Mouse (Mus musculus): Measurements from ENCODE around the gene Gpat3. TPM values are rescaled to one million over a fixed set of nuclear protein-coding genes. Genes with fewer than 3 reads are reported as not detected.

The Gpat3 gene
- total RNA-seq, 1 experiment from 2014 or later, result not detected

GRCm38 (mm10) chr5:100856552-100856951, 11.0 kb downstream of the Gpat3 start:
- no peak for ATAC-seq (replicated peaks; ENCODE audit: low read depth, poor library complexity, severe bottlenecking)

GRCm38 (mm10) chr5:100860417-100861053, 15.0 kb downstream of the Gpat3 start:
- ATAC-seq (replicated peaks; ENCODE audit: low read depth, poor library complexity, severe bottlenecking), result peak; percentile 90

- ATAC-seq (replicated peaks; ENCODE audit: low read depth, poor library complexity, severe bottlenecking), result no peak
Measured at GRCm38 (mm10) chr5:100861140-100861539, 15.6 kb downstream of the Gpat3 start.

DNA sequence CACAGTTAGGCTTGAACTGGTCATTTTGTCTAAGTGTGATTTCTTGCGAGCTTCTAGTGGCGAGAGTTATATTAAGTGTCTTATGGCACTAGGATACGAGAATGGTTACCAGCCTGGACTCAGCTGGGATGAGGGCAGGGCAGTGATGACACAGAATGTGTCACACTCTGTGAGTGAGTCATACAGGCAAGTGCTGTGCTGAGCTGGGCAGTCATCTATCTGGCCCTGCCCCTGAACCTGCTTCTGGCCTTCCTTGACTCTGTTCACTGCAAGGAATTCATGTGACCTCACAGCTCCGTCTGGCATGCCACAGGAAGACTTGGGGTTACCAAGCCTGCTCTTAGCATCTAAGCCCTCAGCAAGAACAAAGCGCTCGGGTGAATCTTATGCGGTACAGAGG, 16.3 kb downstream of the Gpat3 start:
- ATAC-seq (replicated peaks; ENCODE audit: low read depth, poor library complexity, severe bottlenecking), result no peak

- ATAC-seq (replicated peaks; ENCODE audit: low read depth, poor library complexity, severe bottlenecking), result no peak
Measured at GRCm38 (mm10) chr5:100863091-100863490, 17.6 kb downstream of the Gpat3 start.

DNA sequence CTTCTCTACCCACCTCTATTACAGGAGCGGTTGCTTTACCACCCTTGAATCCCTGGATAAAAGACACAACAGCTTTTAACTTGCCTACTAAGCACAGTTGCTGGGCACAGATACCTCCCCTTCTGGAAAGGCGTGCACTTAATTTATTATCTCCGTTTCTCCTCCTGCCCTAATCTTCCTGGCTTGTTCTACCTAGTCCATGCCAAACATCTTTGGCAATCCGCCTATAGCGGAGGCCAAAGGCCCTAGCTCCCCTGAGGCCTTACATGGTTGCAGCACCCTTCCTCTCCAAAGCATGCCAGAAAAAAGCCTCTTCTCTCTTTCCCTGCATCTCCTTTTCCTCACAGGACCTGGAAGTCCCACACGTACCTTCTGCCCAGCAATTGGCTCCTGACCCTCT, 18.9 kb downstream of the Gpat3 start:
- ATAC-seq (replicated peaks; ENCODE audit: low read depth, poor library complexity, severe bottlenecking), result no peak

DNA sequence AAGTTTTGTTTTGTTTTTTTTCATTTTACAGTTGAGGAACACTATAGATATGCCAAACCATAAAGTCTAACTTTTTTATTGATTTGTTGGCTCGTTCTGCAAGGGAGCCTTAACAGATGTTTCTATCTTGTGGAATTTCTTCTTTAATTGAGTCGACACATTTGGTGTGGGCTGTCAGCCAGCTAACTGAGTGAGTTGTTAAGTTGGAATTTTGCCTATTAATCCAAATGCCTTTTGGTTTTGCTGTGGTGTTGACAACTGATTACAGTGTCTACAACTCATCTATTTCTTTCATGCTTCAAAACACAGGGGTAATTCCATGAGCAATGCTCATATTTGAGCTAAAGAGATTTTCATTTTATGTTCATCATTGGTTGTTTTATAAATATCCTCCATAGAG, 20.7 kb downstream of the Gpat3 start:
- no peak for ATAC-seq (replicated peaks; ENCODE audit: low read depth, poor library complexity, severe bottlenecking)

- ATAC-seq (replicated peaks; ENCODE audit: low read depth, poor library complexity, severe bottlenecking), result no peak
Measured at GRCm38 (mm10) chr5:100869197-100869895, 23.8 kb downstream of the Gpat3 start.

GRCm38 (mm10) chr5:100871987-100872386, 26.5 kb downstream of the Gpat3 start:
- ATAC-seq (replicated peaks; ENCODE audit: low read depth, poor library complexity, severe bottlenecking), result peak; percentile 100

DNA sequence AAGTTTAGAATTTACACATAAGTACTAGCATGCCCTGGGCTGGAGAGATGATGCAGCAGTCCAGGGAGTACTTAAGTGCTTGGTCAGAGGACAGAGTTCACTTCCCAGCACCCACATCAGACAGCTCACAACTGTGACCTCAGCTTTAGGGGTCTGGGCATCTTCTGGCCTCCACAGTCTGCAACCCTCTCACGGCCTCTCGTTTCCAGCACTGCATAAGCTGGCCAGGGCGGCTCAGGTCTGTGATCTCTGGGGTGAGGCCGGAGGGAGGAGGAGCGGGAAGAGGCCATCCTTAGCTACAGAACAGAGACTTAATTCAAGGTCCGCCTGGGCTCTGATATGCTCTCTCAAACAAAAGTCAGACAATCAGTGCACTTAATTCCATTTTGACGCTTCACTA, 29.2 kb downstream of the Gpat3 start:
- ATAC-seq (replicated peaks; ENCODE audit: low read depth, poor library complexity, severe bottlenecking), result no peak

- ATAC-seq (replicated peaks; ENCODE audit: low read depth, poor library complexity, severe bottlenecking), result no peak
Measured at GRCm38 (mm10) chr5:100875180-100875579, 29.7 kb downstream of the Gpat3 start.

GRCm38 (mm10) chr5:100877021-100877420, 31.5 kb downstream of the Gpat3 start:
- ATAC-seq (replicated peaks; ENCODE audit: low read depth, poor library complexity, severe bottlenecking), result no peak

DNA sequence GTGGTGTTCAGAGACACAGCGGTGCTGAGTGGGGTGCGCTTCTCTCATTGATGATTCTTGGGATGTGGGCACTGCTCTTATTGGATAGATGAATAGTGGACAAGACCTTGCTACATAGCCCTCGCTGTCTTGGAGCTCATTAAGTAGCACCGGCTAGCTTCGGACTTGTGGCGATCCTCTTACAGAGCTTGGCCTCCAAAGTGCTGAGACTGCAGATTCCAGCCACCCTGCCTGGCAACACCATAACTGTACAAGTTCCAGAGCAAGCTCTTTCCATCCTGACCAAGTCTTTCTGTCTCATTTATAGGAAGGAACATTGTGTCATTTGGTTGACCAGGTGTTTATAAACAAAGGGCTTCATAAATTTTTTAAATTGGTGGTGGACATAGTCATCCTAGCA, 39.7 kb downstream of the Gpat3 start:
- no peak for ATAC-seq (replicated peaks; ENCODE audit: low read depth, poor library complexity, severe bottlenecking)

- peak; percentile 89 for ATAC-seq (replicated peaks; ENCODE audit: low read depth, poor library complexity, severe bottlenecking)
Measured at GRCm38 (mm10) chr5:100886331-100886988, 40.9 kb downstream of the Gpat3 start.

- ATAC-seq (replicated peaks; ENCODE audit: low read depth, poor library complexity, severe bottlenecking), result no peak
Measured at GRCm38 (mm10) chr5:100896199-100896598, 50.7 kb downstream of the Gpat3 start.

GRCm38 (mm10) chr5:100899745-100900489, 54.4 kb downstream of the Gpat3 start:
- no peak for ATAC-seq (replicated peaks; ENCODE audit: low read depth, poor library complexity, severe bottlenecking)

GRCm38 (mm10) chr5:100901046-100901445, 55.5 kb downstream of the Gpat3 start:
- no peak for ATAC-seq (replicated peaks; ENCODE audit: low read depth, poor library complexity, severe bottlenecking)

GRCm38 (mm10) chr5:100908478-100908877, 63.0 kb downstream of the Gpat3 start:
- no peak for ATAC-seq (replicated peaks; ENCODE audit: low read depth, poor library complexity, severe bottlenecking)

DNA sequence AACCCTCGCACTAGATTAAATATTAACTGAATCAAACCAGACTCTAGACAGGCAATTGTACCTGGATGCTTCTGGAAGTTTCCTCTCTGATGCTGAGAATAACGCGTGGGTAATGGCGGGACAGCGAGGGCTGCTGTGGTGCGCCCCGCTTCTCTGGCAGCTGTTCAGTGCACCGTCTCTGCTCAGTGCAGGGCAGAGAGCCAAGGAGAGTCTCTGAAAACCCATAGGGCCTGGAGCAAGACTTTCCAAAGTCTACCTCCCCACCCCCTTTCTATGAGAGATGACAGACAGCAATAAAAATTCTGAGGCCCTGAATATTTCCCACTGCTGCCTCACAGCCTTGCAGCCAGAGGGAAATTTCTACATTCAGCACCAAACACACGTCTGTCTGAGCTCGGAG, 63.4 kb downstream of the Gpat3 start:
- ATAC-seq (replicated peaks; ENCODE audit: low read depth, poor library complexity, severe bottlenecking), result no peak

GRCm38 (mm10) chr5:100909691-100910090, 64.2 kb downstream of the Gpat3 start:
- no peak for ATAC-seq (replicated peaks; ENCODE audit: low read depth, poor library complexity, severe bottlenecking)

All from common myeloid progenitor, adult 5-6 weeks (primary cell).